Mouse (Mus musculus): ENCODE measurements at regions not wholly inside any gene's neighbourhood (a gene's known extent, or its start where the extent isn't known, plus 50 kb on each side); places are given as distances from the start of the nearest gene placed in this dataset.

DNA sequence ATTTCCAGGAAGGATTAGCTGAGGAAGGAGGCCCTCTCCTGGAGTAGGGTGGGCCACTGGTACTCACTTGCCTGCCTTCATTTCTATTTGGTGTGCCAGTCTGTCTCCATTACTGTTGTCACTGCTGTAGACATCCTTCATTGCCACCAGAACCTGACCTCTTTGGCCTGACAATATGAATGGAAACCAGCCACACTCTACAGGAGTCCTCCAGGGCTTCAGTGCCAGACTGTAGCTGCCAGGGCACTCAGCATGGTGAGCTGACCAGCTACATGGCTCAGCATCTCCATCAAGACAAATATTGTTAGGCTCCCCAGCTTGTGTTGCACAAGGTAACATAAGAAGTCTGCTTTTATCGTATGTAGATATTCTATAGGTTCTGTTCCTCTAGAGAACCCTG, 205.2 kb upstream of the Adra1b start:
- TF ChIP-seq CTCF (IDR thresholded peaks at IDR 0.05) (no peak), EP300 (IDR thresholded peaks at IDR 0.05) (no peak)

Measured in lung, postnatal 0 days (tissue).